Mouse (Mus musculus) lung, adult 2 months (tissue): ENCODE measurements around the gene Got1.

Source experiments
- CTCF ChIP-seq: fragments of 200-500 bp; IDR thresholded peaks from 2 replicates; pipeline ENCODE4 v1.5.1; 2011; ENCODE audit warnings: mild to moderate bottlenecking, low read length, control low read depth; ENCODE audit not compliant: insufficient read depth
- POLR2A ChIP-seq: fragments of 200-500 bp; IDR thresholded peaks from 2 replicates; pipeline ENCODE4 v1.6.1; 2011; ENCODE audit warnings: low read depth, mild to moderate bottlenecking, control low read depth, low read length, borderline replicate concordance; ENCODE audit errors: extremely low read depth

- TF ChIP-seq CTCF (no peak), POLR2A (no peak)
Observed at GRCm38 (mm10) chr19:43464294-43464687, 60.1 kb downstream of the Got1 start.
